In the genomic region with DNA sequence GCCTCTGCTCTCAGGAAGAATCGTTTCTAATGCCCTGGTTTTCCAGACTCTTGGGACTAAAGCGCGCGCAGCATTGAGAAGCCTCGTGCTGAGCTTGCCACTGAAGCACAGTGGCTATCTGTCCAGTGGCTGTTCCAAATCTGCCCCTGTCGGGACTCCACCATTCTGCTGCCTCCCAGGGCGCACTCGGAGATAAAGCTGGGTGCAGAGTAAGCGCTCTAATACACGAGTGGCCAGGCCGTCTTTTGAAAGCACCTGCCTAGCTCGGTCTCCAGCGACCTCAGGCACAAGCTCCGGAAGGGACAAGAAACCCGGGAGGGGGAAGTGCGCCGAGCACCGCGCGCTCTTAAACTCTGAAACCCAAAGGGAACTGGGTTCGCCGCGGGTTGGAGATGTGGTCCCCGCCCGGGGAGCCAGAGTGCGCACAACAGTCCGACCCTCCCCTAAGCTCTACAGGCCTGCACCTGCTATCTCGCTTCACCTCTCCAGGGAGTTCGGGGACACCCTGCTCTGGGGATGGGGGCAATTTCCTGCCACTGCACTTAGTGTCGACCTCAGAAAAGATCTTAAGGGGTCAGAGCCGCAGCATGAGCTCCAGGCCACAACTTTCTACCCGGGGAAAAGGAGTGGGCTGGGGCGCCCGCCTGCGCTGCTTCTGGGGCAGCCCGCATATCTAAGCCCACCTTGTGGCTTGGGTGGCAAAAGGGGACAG, we compare ENCODE assay signal across 8 mouse cellular contexts. TPM values are rescaled to one million over a fixed set of nuclear protein-coding genes. Genes with fewer than 3 reads are reported as not detected.
DNase-seq lines count a peak whose midpoint lies in the region; ATAC-seq and TF ChIP-seq lines count a peak whose summit lies in the region.

No protein-coding gene starts in this region.

- peak overlapping the region; percentile 54 for H3K27ac ChIP-seq in intestine, embryonic 16.5 days (ENCODE audit: low read length)
- H3K27ac ChIP-seq in lung, embryonic 14.5 days (ENCODE audit: low read depth), result peak overlapping the region; percentile 67
- peak overlapping the region; percentile 95 for H3K27ac ChIP-seq in neural tube, embryonic 13.5 days (replicated peaks)

- 2% methylated on average over 36 of the region's 36 CpGs for WGBS in intestine, embryonic 16.5 days
- under 1% methylated on average over 36 of the region's 36 CpGs for WGBS in lung, embryonic 14.5 days
- whole genome bisulfite sequencing in neural tube, embryonic 13.5 days, result 0% methylated on average over 36 of the region's 36 CpGs

- no peaks in the 10 kb centered on the region for H3K9me3 ChIP-seq in intestine, embryonic 16.5 days (ENCODE audit: control insufficient read depth, low read length)
- no peaks in the 10 kb centered on the region for H3K9me3 ChIP-seq in lung, embryonic 14.5 days (ENCODE audit: low read depth, low read length)
- no peaks in the 10 kb centered on the region for H3K9me3 ChIP-seq in neural tube, embryonic 13.5 days

- no peak for TF ChIP-seq CTCF in lung, embryonic 14.5 days (IDR thresholded peaks at IDR 0.05; ENCODE audit: low read depth)

- H3K36me3 ChIP-seq in intestine, embryonic 16.5 days (ENCODE audit: control insufficient read depth, insufficient read depth, low read length), result no peaks in the 10 kb centered on the region
- H3K36me3 ChIP-seq in lung, embryonic 14.5 days (ENCODE audit: insufficient read depth), result no peaks in the 10 kb centered on the region
- H3K36me3 ChIP-seq in neural tube, embryonic 13.5 days, result no peaks in the 10 kb centered on the region

- peaks cover 21% of the 10 kb centered on the region; the same call in 1 of the 2 replicates for H3K4me1 ChIP-seq in intestine, embryonic 16.5 days (ENCODE audit: control insufficient read depth, insufficient read depth, low read length)
- peaks cover 8% of the 10 kb centered on the region; the same call in 1 of the 2 replicates for H3K4me1 ChIP-seq in lung, embryonic 14.5 days (ENCODE audit: insufficient read depth)
- H3K4me1 ChIP-seq in neural tube, embryonic 13.5 days (replicated peaks), result peaks cover 57% of the 10 kb centered on the region

- peak; percentile 58 for DNase-seq in layer of hippocampus, adult 9-11 months
- DNase-seq in layer of hippocampus, adult 8-10 months (ENCODE audit: low spot score in 2 of 2), result no peak
- peak; percentile 27 for DNase-seq in adrenal gland, postnatal 25 days
- DNase-seq in gastrocnemius, postnatal 4 days (ENCODE audit: low spot score in 2 of 2), result peak; percentile 40 to 57
- peak; percentile 40 for DNase-seq in lung, embryonic 14.5 days
- DNase-seq in thymus, postnatal 36 days, result peak; percentile 70 to 79

- H3K4me2 ChIP-seq in intestine, embryonic 16.5 days (ENCODE audit: low read depth, low read length), result peak overlapping the region; percentile 98
- H3K4me2 ChIP-seq in lung, embryonic 14.5 days, result peak overlapping the region; percentile 91
- peak overlapping the region; percentile 91 for H3K4me2 ChIP-seq in neural tube, embryonic 13.5 days

- H3K9ac ChIP-seq in intestine, embryonic 16.5 days (ENCODE audit: low read depth, low read length), result peak overlapping the region; percentile 71
- H3K9ac ChIP-seq in lung, embryonic 14.5 days, result peak overlapping the region; percentile 62
- peak overlapping the region; percentile 85 for H3K9ac ChIP-seq in neural tube, embryonic 13.5 days

- ATAC-seq in intestine, embryonic 16.5 days, result peak; percentile 35
- peak; percentile 42 for ATAC-seq in lung, embryonic 14.5 days (ENCODE audit: insufficient read depth)
- peak; percentile 47 for ATAC-seq in neural tube, embryonic 13.5 days (ENCODE audit: low read depth)

- peak overlapping the region; percentile 69 for H3K4me3 ChIP-seq in intestine, embryonic 16.5 days (ENCODE audit: low read length)
- H3K4me3 ChIP-seq in lung, embryonic 14.5 days (ENCODE audit: low read depth, low read length), result peak overlapping the region; percentile 55
- peak overlapping the region; percentile 71 for H3K4me3 ChIP-seq in neural tube, embryonic 13.5 days

- 0 out of 2 replicates have a peak, but pooled peaks cover 11% of the 10 kb centered on the region for H3K27me3 ChIP-seq in intestine, embryonic 16.5 days (replicated peaks; ENCODE audit: control insufficient read depth, insufficient read depth, low read length)
- H3K27me3 ChIP-seq in lung, embryonic 14.5 days (ENCODE audit: insufficient read depth, low read length), result peaks cover 18% of the 10 kb centered on the region
- H3K27me3 ChIP-seq in neural tube, embryonic 13.5 days, result no peaks in the 10 kb centered on the region

RNA-seq across cellular contexts. Expression of a gene that starts 1.0 kb away (rescaled TPM):
- 10 to 100 TPM; 50.1 to 62.3 (median 53.7) TPM for total RNA-seq in layer of hippocampus, adult 8-10 months (2022)
- total RNA-seq in adrenal gland, postnatal 25 days (2021), result 4.8 and 5.6 TPM in 2 replicates
- 10 to 100 TPM; 31.6 to 32.5 TPM for total RNA-seq in gastrocnemius, postnatal 4 days (2021)
- polyA plus RNA-seq in intestine, embryonic 16.5 days (2015; fragmentation: Nextera tagmentation; extraction: Ambion mirVana), result 8.2 and 9.0 TPM in 2 replicates
- polyA plus RNA-seq in lung, embryonic 14.5 days (2014; fragmentation: Nextera tagmentation; extraction: Ambion mirVana), result 15.8 and 15.9 TPM in 2 replicates
- 23.4 and 24.8 TPM in 2 replicates for polyA plus RNA-seq in neural tube, embryonic 13.5 days (2015; fragmentation: Nextera tagmentation; extraction: Ambion mirVana)

Comparison
In these comparisons a context has a peak if more than half of its experiments do, and no peak if none do; other contexts are left out.
1. DNase-seq: peak in layer of hippocampus, adult 9-11 months (single experiment), adrenal gland, postnatal 25 days (single experiment), gastrocnemius, postnatal 4 days (2 of 2), lung, embryonic 14.5 days (single experiment) and thymus, postnatal 36 days (2 of 2); none in layer of hippocampus, adult 8-10 months (0 of 2).
2. Peak in every context shown above with its lines, with median percentiles within 50 percentile points of each other: ATAC-seq, H3K27ac ChIP-seq, H3K4me2 ChIP-seq, H3K4me3 ChIP-seq and H3K9ac ChIP-seq.